ENCODE assay signal across 30 mouse cellular contexts in the genomic region with DNA sequence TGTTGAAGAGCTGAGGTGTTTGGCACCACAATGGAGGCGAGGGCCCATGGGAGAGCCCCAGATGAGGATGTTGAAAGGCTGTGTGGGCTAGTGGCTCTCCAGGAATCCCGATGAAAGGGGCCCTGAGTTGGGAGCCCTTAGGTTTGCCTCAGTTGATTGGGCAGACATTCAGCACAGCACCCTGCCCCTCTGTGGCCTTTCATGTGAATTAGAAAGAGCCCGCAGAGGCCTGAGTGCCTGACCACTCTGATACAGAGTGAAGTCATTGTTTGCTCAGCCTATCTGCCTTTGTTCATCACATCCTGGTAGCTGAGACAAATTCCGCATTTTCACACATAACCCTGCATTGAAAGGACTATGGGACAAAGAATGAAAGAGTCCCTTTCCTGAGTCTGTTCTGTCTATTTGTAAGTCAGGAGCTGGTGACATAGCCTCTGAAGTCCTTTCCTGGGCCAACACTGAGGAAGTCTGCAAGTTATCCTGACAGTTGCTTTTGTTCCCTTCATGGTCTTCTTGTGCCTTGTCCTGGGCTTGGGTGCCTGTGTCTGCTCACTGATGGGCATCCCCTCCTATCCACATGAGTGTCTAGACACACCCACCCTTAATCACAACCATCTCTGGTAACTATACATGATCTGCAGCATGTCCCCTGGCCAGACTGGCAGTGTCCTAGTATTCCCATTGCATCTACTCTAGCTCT. TPM values are rescaled to one million over a fixed set of nuclear protein-coding genes. Genes with fewer than 3 reads are reported as not detected.
DNase-seq lines count a peak whose midpoint lies in the region; ATAC-seq and TF ChIP-seq lines count a peak whose summit lies in the region.
"Had no signal": no experiment of that assay in that cellular context is flagged by ENCODE, and none has a peak within 500 bp of the region (broad histone marks: within the 10 kb centered on the region; RNA-seq: fewer than 3 reads in every experiment).

No protein-coding gene starts in this region.

- no peaks in the 10 kb centered on the region for H3K36me3 ChIP-seq in heart, embryonic 13.5 days
- no peaks in the 10 kb centered on the region for H3K36me3 ChIP-seq in heart, postnatal 0 days (replicated peaks; ENCODE audit: control insufficient read depth, insufficient read depth, low read length)
- no peaks in the 10 kb centered on the region for H3K36me3 ChIP-seq in embryonic facial prominence, embryonic 10.5 days (replicated peaks)
- no peaks in the 10 kb centered on the region for H3K36me3 ChIP-seq in forebrain, embryonic 10.5 days (replicated peaks)
- H3K36me3 ChIP-seq: embryonic facial prominence, embryonic 13.5 days; G1E; hindbrain, embryonic 12.5 days had no signal

- DNase-seq in heart, adult 11 months = peak; percentile 61
- no peak for DNase-seq in heart, postnatal 14 days
- no peak for DNase-seq in heart, postnatal 4 days
- peak; percentile 39 for DNase-seq in heart, postnatal 0 days (ENCODE audit: low spot score)
- no peak for DNase-seq in heart, postnatal 10 days
- DNase-seq in embryonic facial prominence, embryonic 10.5 days (ENCODE audit: low spot score) = peak; percentile 6
- no peak for DNase-seq in forebrain, embryonic 10.5 days (ENCODE audit: extremely low spot score, low spot score)
- DNase-seq: adrenal gland, adult 8-10 months; B cell, adult 2 months; cerebellum, adult 11 months; cerebellum, adult 8-10 months; cerebellum, postnatal 14 days; embryo, embryonic 11 days; forebrain, postnatal 0 days; gastrocnemius, postnatal 14 days; kidney, adult 11 months; kidney, adult 9 months had no signal

- 57% methylated on average over 4 of the region's 4 CpGs for WGBS in heart, embryonic 13.5 days
- WGBS in heart, postnatal 0 days = 61% methylated on average over 4 of the region's 4 CpGs
- WGBS in embryonic facial prominence, embryonic 10.5 days = 71% methylated on average over 4 of the region's 4 CpGs
- WGBS in forebrain, embryonic 10.5 days = 72% methylated on average over 4 of the region's 4 CpGs

- no peak for TF ChIP-seq EP300 in heart, postnatal 0 days (IDR thresholded peaks at IDR 0.05; ENCODE audit: low read depth)

- intact Hi-C loops in heart, postnatal 14 days (cut with DNase I) = no loop called here
- intact Hi-C loops in heart, postnatal 10 days (cut with DNase I) = no loop called here

- no peak overlapping the region for H3K4me3 ChIP-seq in heart, embryonic 13.5 days
- no peak overlapping the region for H3K4me3 ChIP-seq in heart, postnatal 0 days (ENCODE audit: low read depth, low read length)
- H3K4me3 ChIP-seq in embryonic facial prominence, embryonic 10.5 days = no peak overlapping the region
- H3K4me3 ChIP-seq in forebrain, embryonic 10.5 days = no peak overlapping the region
- H3K4me3 ChIP-seq: embryonic facial prominence, embryonic 13.5 days; forebrain, embryonic 13.5 days; hindbrain, embryonic 12.5 days had no signal

- ATAC-seq in heart, embryonic 13.5 days (ENCODE audit: extremely low read depth, insufficient number of reproducible peaks, low FRiP score, low TSS enrichment) = no peak
- peak; percentile 50 for ATAC-seq in heart, postnatal 0 days (ENCODE audit: insufficient read depth, low read depth)
- ATAC-seq: CD4-positive, CD25-positive, alpha-beta regulatory T cell, adult 4 months; forebrain, embryonic 13.5 days; forebrain, postnatal 0 days; hindbrain, postnatal 0 days had no signal

- no peaks in the 10 kb centered on the region for H3K27me3 ChIP-seq in heart, embryonic 13.5 days (replicated peaks)
- H3K27me3 ChIP-seq in heart, postnatal 0 days (ENCODE audit: control insufficient read depth, insufficient read depth, low read length) = no peaks in the 10 kb centered on the region
- no peaks in the 10 kb centered on the region for H3K27me3 ChIP-seq in embryonic facial prominence, embryonic 10.5 days (replicated peaks; ENCODE audit: low read depth, poor library complexity, severe bottlenecking)
- no peaks in the 10 kb centered on the region for H3K27me3 ChIP-seq in forebrain, embryonic 10.5 days (ENCODE audit: poor library complexity, severe bottlenecking)
- H3K27me3 ChIP-seq: embryonic facial prominence, embryonic 13.5 days; forebrain, embryonic 13.5 days; hindbrain, embryonic 12.5 days had no signal

- no peaks in the 10 kb centered on the region for H3K9me3 ChIP-seq in heart, embryonic 13.5 days
- H3K9me3 ChIP-seq in heart, postnatal 0 days (replicated peaks; ENCODE audit: control insufficient read depth, low read length) = no peaks in the 10 kb centered on the region
- no peaks in the 10 kb centered on the region for H3K9me3 ChIP-seq in embryonic facial prominence, embryonic 10.5 days
- H3K9me3 ChIP-seq in forebrain, embryonic 10.5 days = no peaks in the 10 kb centered on the region
- H3K9me3 ChIP-seq: embryonic facial prominence, embryonic 13.5 days; forebrain, embryonic 13.5 days; G1E; hindbrain, embryonic 12.5 days had no signal

- no peak overlapping the region for H3K9ac ChIP-seq in heart, embryonic 13.5 days
- no peak overlapping the region for H3K9ac ChIP-seq in heart, postnatal 0 days (replicated peaks; ENCODE audit: low read depth, low read length)
- H3K9ac ChIP-seq: embryonic facial prominence, embryonic 13.5 days; forebrain, embryonic 13.5 days; forebrain, postnatal 0 days; hindbrain, embryonic 12.5 days had no signal

- TF ChIP-seq CTCF in heart, postnatal 0 days (IDR thresholded peaks at IDR 0.05; ENCODE audit: low read depth) = no peak

- peak overlapping the region; percentile 73 for H3K27ac ChIP-seq in heart, embryonic 13.5 days (replicated peaks)
- H3K27ac ChIP-seq in heart, postnatal 0 days (ENCODE audit: low read depth) = peak overlapping the region; percentile 51
- H3K27ac ChIP-seq in embryonic facial prominence, embryonic 10.5 days (replicated peaks) = peak overlapping the region; percentile 30; the same call in 1 of the 2 replicates
- no peak overlapping the region for H3K27ac ChIP-seq in forebrain, embryonic 10.5 days
- H3K27ac ChIP-seq: embryonic facial prominence, embryonic 13.5 days; forebrain, embryonic 13.5 days; hindbrain, embryonic 12.5 days; hindbrain, postnatal 0 days had no signal

- peaks cover 14% of the 10 kb centered on the region; the same call in 1 of the 2 replicates for H3K4me1 ChIP-seq in heart, embryonic 13.5 days
- H3K4me1 ChIP-seq in heart, postnatal 0 days (ENCODE audit: control insufficient read depth, insufficient read depth) = no peaks in the 10 kb centered on the region
- H3K4me1 ChIP-seq in embryonic facial prominence, embryonic 10.5 days = peaks cover 4% of the 10 kb centered on the region; the same call in 1 of the 2 replicates
- 0 out of 2 replicates have a peak, but pooled peaks cover 3% of the 10 kb centered on the region for H3K4me1 ChIP-seq in forebrain, embryonic 10.5 days
- H3K4me1 ChIP-seq: forebrain, embryonic 13.5 days had no signal

- no peak overlapping the region for H3K4me2 ChIP-seq in heart, embryonic 13.5 days
- H3K4me2 ChIP-seq in heart, postnatal 0 days (ENCODE audit: low read depth, low read length) = no peak overlapping the region
- H3K4me2 ChIP-seq: embryonic facial prominence, embryonic 13.5 days; forebrain, embryonic 13.5 days; hindbrain, embryonic 12.5 days had no signal

RNA-seq across cellular contexts. Expression of gene Igfbp3, which starts 25.5 kb away (rescaled TPM):
- 10 to 100 TPM; 34.1 to 43.8 TPM for total RNA-seq in heart, postnatal 14 days (2021)
- polyA plus RNA-seq in heart, embryonic 13.5 days (2015; fragmentation: Nextera tagmentation; extraction: Ambion mirVana) = 34.0 and 34.5 TPM in 2 replicates
- total RNA-seq in heart, postnatal 4 days (2021) = 10 to 100 TPM; 19.2 to 23.6 TPM
- total RNA-seq in heart, postnatal 0 days (2014; rRNA removed; ENCODE audit: low replicate concordance) = 46.5 and 59.5 TPM in 2 replicates
- polyA plus RNA-seq in heart, postnatal 0 days (2015; fragmentation: Nextera tagmentation; extraction: Ambion mirVana) = 17.2 and 18.1 TPM in 2 replicates
- total RNA-seq in heart, postnatal 10 days (2021) = 10 to 100 TPM; 23.2 to 24.7 TPM
- 30.2 and 32.3 TPM in 2 replicates for polyA plus RNA-seq in embryonic facial prominence, embryonic 10.5 days (2016; fragmentation: Nextera tagmentation; extraction: Ambion mirVana)
- 16.4 and 16.6 TPM in 2 replicates for polyA plus RNA-seq in forebrain, embryonic 10.5 days (2016; fragmentation: Nextera tagmentation; extraction: Ambion mirVana)
- polyA plus RNA-seq: CD4-positive, CD25-positive, alpha-beta regulatory T cell, adult 4 months; G1E had no signal

RNA-seq across cellular contexts. Expression of gene Igfbp1, which starts 41.6 kb away (rescaled TPM):
- not detected for total RNA-seq in heart, postnatal 14 days (2021)
- polyA plus RNA-seq in heart, embryonic 13.5 days (2015; fragmentation: Nextera tagmentation; extraction: Ambion mirVana) = 0.37 and 2.5 TPM in 2 replicates
- total RNA-seq in heart, postnatal 4 days (2021) = not detected
- 2.7 and 10.6 TPM in 2 replicates for total RNA-seq in heart, postnatal 0 days (2014; rRNA removed; ENCODE audit: low replicate concordance)
- polyA plus RNA-seq in heart, postnatal 0 days (2015; fragmentation: Nextera tagmentation; extraction: Ambion mirVana) = not detected in 2 replicates
- total RNA-seq in heart, postnatal 10 days (2021) = not detected
- polyA plus RNA-seq in embryonic facial prominence, embryonic 10.5 days (2016; fragmentation: Nextera tagmentation; extraction: Ambion mirVana) = 0.12 TPM in 1 of 2 replicates, not detected in the other
- polyA plus RNA-seq in forebrain, embryonic 10.5 days (2016; fragmentation: Nextera tagmentation; extraction: Ambion mirVana) = 0.10 and 0.24 TPM in 2 replicates
- total RNA-seq: adrenal gland, adult 8-10 months; common myeloid progenitor, adult 5-6 weeks; forebrain, postnatal 0 days; gastrocnemius, adult 18-20 months; gastrocnemius, postnatal 14 days; hindbrain, postnatal 0 days had no signal
- polyA plus RNA-seq: CD4-positive, CD25-positive, alpha-beta regulatory T cell, adult 4 months; forebrain, postnatal 0 days; G1E; hindbrain, postnatal 0 days had no signal

RNA-seq across cellular contexts. Expression of gene Gm11985, which starts 50.8 kb away (rescaled TPM):
- not detected for total RNA-seq in heart, postnatal 14 days (2021)
- not detected in 2 replicates for polyA plus RNA-seq in heart, embryonic 13.5 days (2015; fragmentation: Nextera tagmentation; extraction: Ambion mirVana)
- total RNA-seq in heart, postnatal 4 days (2021) = not detected
- total RNA-seq in heart, postnatal 0 days (2014; rRNA removed; ENCODE audit: low replicate concordance) = not detected in 2 replicates
- polyA plus RNA-seq in heart, postnatal 0 days (2015; fragmentation: Nextera tagmentation; extraction: Ambion mirVana) = not detected in 2 replicates
- total RNA-seq in heart, postnatal 10 days (2021) = not detected
- polyA plus RNA-seq in embryonic facial prominence, embryonic 10.5 days (2016; fragmentation: Nextera tagmentation; extraction: Ambion mirVana) = 0.15 TPM in 1 of 2 replicates, not detected in the other
- polyA plus RNA-seq in forebrain, embryonic 10.5 days (2016; fragmentation: Nextera tagmentation; extraction: Ambion mirVana) = not detected in 2 replicates
- total RNA-seq: adrenal gland, adult 8-10 months; adrenal gland, postnatal 4 days; common myeloid progenitor, adult 5-6 weeks; forebrain, postnatal 0 days; gastrocnemius, adult 18-20 months; gastrocnemius, postnatal 14 days; hindbrain, postnatal 0 days had no signal
- polyA plus RNA-seq: brain, embryonic 14.5 days; CD4-positive, CD25-positive, alpha-beta regulatory T cell, adult 4 months; embryonic facial prominence, embryonic 13.5 days; forebrain, embryonic 13.5 days; forebrain, postnatal 0 days; G1E; gonadal fat pad, adult 2 months; hindbrain, embryonic 12.5 days; hindbrain, postnatal 0 days; intestine, embryonic 14.5 days had no signal

Comparison
In these comparisons a context has a peak if more than half of its experiments do, and no peak if none do; other contexts are left out.
1. DNase-seq: peak in heart, adult 11 months (single experiment), heart, postnatal 0 days (single experiment) and embryonic facial prominence, embryonic 10.5 days (single experiment); none in heart, postnatal 14 days (0 of 2), heart, postnatal 4 days (single experiment), heart, postnatal 10 days (0 of 2) and forebrain, embryonic 10.5 days (single experiment).